Mouse (Mus musculus) spleen, adult 18-20 months (tissue): ENCODE measurements around the gene Tmem220.
A peak's percentile ranks its signal among the peaks of the same experiment; 100 is the strongest.

Source experiments
- DNase-seq, 2 experiments: peaks; one replicate each; pipeline ENCODE4 v3.0.0; 2022; ENCODE audit warnings: mixed read lengths in 2 of 2

Gene Tmem220

GRCm38 (mm10) chr11:67024867-67025477 lies at the start of gene Tmem220:
Gene Tmem220, plus strand, starts transcription at chr11:67025154.
- DNase-seq: peak; percentile 90 to 91

GRCm38 (mm10) chr11:66975606-66976330 lies 49.2 kb upstream of the Tmem220 start:
- DNase-seq: no peak

- DNase-seq: no peak
These were observed 43.4 kb upstream of the Tmem220 start for GRCm38 (mm10) chr11:66981336-66982115.

GRCm38 (mm10) chr11:66982794-66983193 lies 42.2 kb upstream of the Tmem220 start:
- DNase-seq: peak; percentile 9 to 48

- DNase-seq: no peak
These were observed 41.4 kb upstream of the Tmem220 start for GRCm38 (mm10) chr11:66983422-66984164.

GRCm38 (mm10) chr11:66984165-66985135 lies 40.5 kb upstream of the Tmem220 start:
- peak; percentile 29 to 73 for DNase-seq

- DNase-seq: peak in 1 of 2 experiments; percentile 15
These were observed 39.7 kb upstream of the Tmem220 start for GRCm38 (mm10) chr11:66985136-66985702.

- DNase-seq: no peak
These were observed 32.8 kb upstream of the Tmem220 start for GRCm38 (mm10) chr11:66992150-66992549.

GRCm38 (mm10) chr11:66993674-66994073 lies 31.3 kb upstream of the Tmem220 start:
- no peak for DNase-seq

- no peak for DNase-seq
These were observed 28.5 kb upstream of the Tmem220 start for GRCm38 (mm10) chr11:66996446-66996845.

- DNase-seq: no peak
These were observed 26.2 kb upstream of the Tmem220 start for GRCm38 (mm10) chr11:66998467-66999403.

- DNase-seq: no peak
These were observed 24.3 kb upstream of the Tmem220 start for GRCm38 (mm10) chr11:67000671-67001070.

GRCm38 (mm10) chr11:67001717-67002116 lies 23.2 kb upstream of the Tmem220 start:
- no peak for DNase-seq

- DNase-seq: no peak
These were observed 22.0 kb upstream of the Tmem220 start for GRCm38 (mm10) chr11:67002911-67003310.

- DNase-seq: no peak
These were observed 17.0 kb upstream of the Tmem220 start for GRCm38 (mm10) chr11:67007961-67008360.

GRCm38 (mm10) chr11:67008528-67008927 lies 16.4 kb upstream of the Tmem220 start:
- DNase-seq: no peak

GRCm38 (mm10) chr11:67010430-67010829 lies 14.5 kb upstream of the Tmem220 start:
- DNase-seq: no peak

- no peak for DNase-seq
These were observed 13.3 kb upstream of the Tmem220 start for GRCm38 (mm10) chr11:67011635-67012034.

GRCm38 (mm10) chr11:67017801-67018591 lies 7.0 kb upstream of the Tmem220 start:
- DNase-seq: no peak
